Mouse (Mus musculus): Measurements from ENCODE around the gene Ccdc62.

The Ccdc62 gene

GRCm38 (mm10) chr5:124001274-124001673 is 70.8 kb downstream of the Ccdc62 start:
- DNase-seq (ENCODE audit: low spot score in 2 of 2), result no peak

- DNase-seq (ENCODE audit: low spot score in 2 of 2), result no peak
Observed at GRCm38 (mm10) chr5:124002876-124003275, 72.4 kb downstream of the Ccdc62 start.

- DNase-seq (ENCODE audit: low spot score in 2 of 2), result no peak
Observed at GRCm38 (mm10) chr5:124003375-124003774, 72.9 kb downstream of the Ccdc62 start.

GRCm38 (mm10) chr5:124004356-124005150 is 74.1 kb downstream of the Ccdc62 start:
- no peak for DNase-seq (ENCODE audit: low spot score in 2 of 2)

- no peak for DNase-seq (ENCODE audit: low spot score in 2 of 2)
Observed at GRCm38 (mm10) chr5:124005151-124005500, 74.6 kb downstream of the Ccdc62 start.

- DNase-seq (ENCODE audit: low spot score in 2 of 2), result no peak
Observed at GRCm38 (mm10) chr5:124005591-124005990, 75.1 kb downstream of the Ccdc62 start.

- no peak for DNase-seq (ENCODE audit: low spot score in 2 of 2)
Observed at GRCm38 (mm10) chr5:124006082-124006873, 75.8 kb downstream of the Ccdc62 start.

GRCm38 (mm10) chr5:124006891-124007491 is 76.5 kb downstream of the Ccdc62 start:
- DNase-seq (ENCODE audit: low spot score in 2 of 2), result no peak

GRCm38 (mm10) chr5:124010077-124010476 is 79.6 kb downstream of the Ccdc62 start:
- DNase-seq (ENCODE audit: low spot score in 2 of 2), result no peak

GRCm38 (mm10) chr5:124010910-124011655 is 80.6 kb downstream of the Ccdc62 start:
- no peak for DNase-seq (ENCODE audit: low spot score in 2 of 2)

GRCm38 (mm10) chr5:124011927-124012326 is 81.4 kb downstream of the Ccdc62 start:
- no peak for DNase-seq (ENCODE audit: low spot score in 2 of 2)

GRCm38 (mm10) chr5:124012885-124013284 is 82.4 kb downstream of the Ccdc62 start:
- no peak for DNase-seq (ENCODE audit: low spot score in 2 of 2)

- no peak for DNase-seq (ENCODE audit: low spot score in 2 of 2)
Observed at GRCm38 (mm10) chr5:124013747-124014146, 83.3 kb downstream of the Ccdc62 start.

- no peak for DNase-seq (ENCODE audit: low spot score in 2 of 2)
Observed at GRCm38 (mm10) chr5:124014180-124014579, 83.7 kb downstream of the Ccdc62 start.

GRCm38 (mm10) chr5:124014791-124015251 is 84.3 kb downstream of the Ccdc62 start:
- DNase-seq (ENCODE audit: low spot score in 2 of 2), result no peak

GRCm38 (mm10) chr5:124015727-124016126 is 85.2 kb downstream of the Ccdc62 start:
- DNase-seq (ENCODE audit: low spot score in 2 of 2), result no peak

GRCm38 (mm10) chr5:124016291-124016821 is 85.9 kb downstream of the Ccdc62 start:
- no peak for DNase-seq (ENCODE audit: low spot score in 2 of 2)

- no peak for DNase-seq (ENCODE audit: low spot score in 2 of 2)
Observed at GRCm38 (mm10) chr5:124017941-124018340, 87.5 kb downstream of the Ccdc62 start.

- DNase-seq (ENCODE audit: low spot score in 2 of 2), result no peak
Observed at GRCm38 (mm10) chr5:124018651-124019050, 88.2 kb downstream of the Ccdc62 start.
